Mouse (Mus musculus): ENCODE measurements around the gene Mrpl47.
"Not testable (repeated sequence)": the region's sequence is repeated elsewhere in the genome, so short reads cannot be mapped to it uniquely, and the experiment has no call there.

Mrpl47 gene

GRCm38 (mm10) chr3:32708052-32708367 is 29.4 kb downstream of the Mrpl47 start:
- DNase-seq (ENCODE audit: low spot score) = no peak

GRCm38 (mm10) chr3:32705647-32706348 is 31.6 kb downstream of the Mrpl47 start, which contains the start of gene Actl6a:
Gene Actl6a (plus strand): TSS chr3:32706298.
- DNase-seq (ENCODE audit: low spot score) = not testable (repeated sequence)

GRCm38 (mm10) chr3:32704632-32705031 is 32.8 kb downstream of the Mrpl47 start:
- not testable (repeated sequence) for DNase-seq (ENCODE audit: low spot score)

DNA sequence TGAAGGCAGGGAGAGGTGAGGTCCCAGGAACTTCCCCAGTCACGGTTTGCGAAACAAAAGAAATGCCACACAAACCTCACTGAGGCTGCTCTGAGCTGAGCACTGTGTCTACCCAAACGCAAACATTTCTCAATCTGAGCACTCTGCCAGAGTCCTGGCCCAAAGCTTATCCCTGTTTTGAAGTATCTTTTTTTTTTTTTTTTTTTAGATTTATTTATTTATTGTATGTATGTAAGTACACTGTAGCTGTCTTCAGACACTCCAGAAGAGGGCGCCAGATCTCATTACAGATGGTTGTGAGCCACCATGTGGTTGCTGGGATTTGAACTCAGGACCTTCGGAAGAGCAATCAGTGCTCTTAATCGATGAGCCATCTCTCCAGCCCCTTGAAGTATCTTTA is 33.4 kb downstream of the Mrpl47 start:
- DNase-seq (ENCODE audit: low spot score) = not testable (repeated sequence)

GRCm38 (mm10) chr3:32698228-32698863 is 39.1 kb downstream of the Mrpl47 start:
- DNase-seq (ENCODE audit: low spot score) = peak; percentile 51

GRCm38 (mm10) chr3:32695583-32695980 is 41.8 kb downstream of the Mrpl47 start:
- no peak for DNase-seq (ENCODE audit: low spot score)

DNA sequence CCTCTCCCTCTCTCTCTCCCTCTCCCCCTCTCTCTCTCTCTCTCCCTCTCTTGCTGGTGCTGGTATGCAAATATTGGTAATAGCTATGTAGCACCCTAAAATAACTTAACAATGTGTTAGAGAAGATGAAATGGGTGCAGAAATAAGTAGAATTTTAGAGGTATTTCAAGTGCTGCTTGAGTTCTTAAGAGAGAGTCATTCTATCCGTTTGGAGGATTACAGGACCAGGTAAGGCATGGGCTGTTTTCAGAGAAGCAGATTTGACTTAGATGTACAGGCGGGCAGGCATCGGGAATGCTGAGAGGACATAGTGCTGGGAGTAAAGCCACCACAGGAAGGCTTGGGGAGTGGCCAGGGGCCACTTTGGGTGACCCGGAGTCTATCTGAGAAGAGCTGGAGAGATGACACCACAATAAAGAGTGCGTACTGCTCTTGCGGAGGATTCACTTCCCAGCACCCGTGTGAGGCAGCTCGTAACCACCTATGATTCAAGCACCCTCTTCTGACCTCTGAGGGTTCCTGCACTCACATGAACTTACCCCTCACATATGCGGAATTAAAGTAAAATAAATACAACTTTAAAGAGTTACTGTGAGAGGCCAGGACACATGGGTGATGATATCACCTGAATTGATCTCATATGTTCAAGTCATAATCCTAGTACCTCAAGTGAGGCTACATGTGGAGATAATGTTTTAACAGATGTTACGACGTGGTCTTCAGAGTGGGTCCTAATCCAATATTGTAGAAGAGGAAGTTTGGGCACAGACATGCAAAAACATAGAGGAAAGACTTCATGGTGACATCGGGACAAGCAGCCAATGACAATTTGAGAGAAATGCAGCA is 42.4 kb downstream of the Mrpl47 start:
- no peak for DNase-seq (ENCODE audit: low spot score)

DNA sequence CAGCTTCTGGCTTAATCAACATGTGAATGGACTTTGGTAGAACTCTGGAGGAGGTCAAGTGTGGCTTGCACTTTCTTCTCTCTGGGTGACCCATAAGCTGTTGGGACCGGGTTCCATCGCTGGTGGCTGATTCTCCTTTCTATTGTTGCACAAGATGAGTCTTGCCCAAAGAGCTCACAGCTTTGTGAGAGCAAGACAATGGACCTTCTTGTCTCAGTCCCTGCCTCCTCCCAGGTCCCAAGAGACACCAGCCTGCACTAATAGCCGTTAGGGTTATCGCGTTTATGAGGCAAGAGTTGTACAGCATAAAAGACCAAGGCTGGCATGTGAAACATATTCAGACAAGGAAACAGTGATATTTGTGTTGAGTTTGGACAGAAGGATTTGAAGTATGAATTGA is 43.2 kb downstream of the Mrpl47 start:
- no peak for DNase-seq (ENCODE audit: low spot score)

DNA sequence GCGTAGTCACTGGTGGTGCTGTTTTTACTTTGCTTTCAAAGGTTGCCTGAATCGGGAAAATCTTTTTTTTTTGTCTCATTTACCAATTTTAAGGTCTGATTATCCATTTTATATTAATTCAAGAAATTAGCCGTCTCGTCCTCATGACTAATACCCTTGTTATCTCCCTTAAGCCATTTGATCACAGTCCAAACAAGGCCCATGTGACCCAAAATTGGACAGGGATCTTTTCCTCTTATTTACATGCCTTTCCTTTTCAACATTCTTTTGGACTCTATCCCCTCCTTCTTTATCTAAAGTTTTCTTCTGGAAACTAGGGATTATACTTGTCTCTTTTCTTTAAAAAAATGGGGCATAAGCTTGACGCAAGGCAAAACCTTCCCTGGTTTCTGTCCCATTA is 45.6 kb downstream of the Mrpl47 start:
- no peak for DNase-seq (ENCODE audit: low spot score)

GRCm38 (mm10) chr3:32690901-32691300 is 46.5 kb downstream of the Mrpl47 start:
- no peak for DNase-seq (ENCODE audit: low spot score)

GRCm38 (mm10) chr3:32690008-32690407 is 47.4 kb downstream of the Mrpl47 start:
- no peak for DNase-seq (ENCODE audit: low spot score)

DNA sequence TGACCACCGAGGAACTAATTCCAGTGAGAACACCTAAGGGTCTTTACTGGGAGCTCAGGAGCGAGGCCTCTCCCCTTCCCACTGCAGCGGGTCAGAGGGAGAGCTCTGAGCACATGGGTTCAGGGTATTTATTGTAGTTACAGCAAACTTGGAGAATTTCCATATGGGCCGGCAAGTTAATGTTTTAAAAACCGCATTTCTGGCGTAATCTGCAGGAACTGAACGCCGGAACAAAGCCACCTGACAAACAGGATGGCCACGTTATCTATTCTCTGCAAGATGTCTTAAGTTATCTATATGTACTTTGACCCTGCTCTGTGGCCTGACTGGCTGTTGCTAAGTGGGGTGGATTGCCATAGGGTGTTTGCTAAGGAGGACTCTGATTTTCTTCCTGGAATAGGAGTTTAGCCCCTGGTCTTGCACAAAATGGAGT is 47.8 kb downstream of the Mrpl47 start:
- DNase-seq (ENCODE audit: low spot score) = no peak

- no peak for DNase-seq (ENCODE audit: low spot score)
Observed at GRCm38 (mm10) chr3:32687156-32687555, 50.2 kb downstream of the Mrpl47 start.

DNA sequence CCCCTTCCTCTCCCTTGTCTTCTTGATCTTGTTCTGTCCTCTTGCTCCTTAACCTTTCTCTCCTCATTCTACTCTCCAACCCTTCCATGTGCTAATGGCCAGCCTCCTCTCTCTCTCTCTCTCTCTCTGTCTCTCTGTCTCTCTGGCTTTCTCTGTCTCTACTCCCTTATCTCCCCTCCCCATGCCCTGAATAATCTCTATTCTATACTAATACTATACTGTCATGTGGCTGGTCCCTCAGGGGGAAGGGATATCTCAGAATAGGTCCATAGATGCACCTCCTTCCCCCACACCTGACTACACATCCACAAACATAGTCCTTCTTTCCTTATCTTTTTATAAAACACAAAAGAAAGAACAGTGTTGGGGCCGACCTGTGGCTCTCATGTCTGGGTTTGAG is 50.9 kb downstream of the Mrpl47 start:
- no peak for DNase-seq (ENCODE audit: low spot score)

DNA sequence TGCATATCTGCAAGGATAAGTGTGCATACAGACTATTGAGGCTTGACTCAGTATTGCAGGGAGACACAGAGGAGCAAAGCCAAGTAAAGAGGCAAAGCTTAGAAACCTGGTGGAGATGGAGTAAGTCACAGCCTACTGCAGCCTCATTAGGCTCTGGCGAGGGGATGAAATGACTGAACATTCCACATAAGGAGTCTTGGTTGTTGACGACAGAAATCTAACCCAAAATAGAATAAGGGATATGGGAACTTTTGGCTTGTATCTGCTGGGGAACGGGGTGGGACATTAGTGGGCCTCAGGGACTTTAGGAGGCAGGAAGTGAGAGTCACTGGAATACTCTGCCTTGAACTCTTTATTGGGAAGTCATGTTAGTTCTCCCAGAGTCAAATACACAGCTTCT is 52.8 kb downstream of the Mrpl47 start:
- DNase-seq (ENCODE audit: low spot score) = no peak

DNA sequence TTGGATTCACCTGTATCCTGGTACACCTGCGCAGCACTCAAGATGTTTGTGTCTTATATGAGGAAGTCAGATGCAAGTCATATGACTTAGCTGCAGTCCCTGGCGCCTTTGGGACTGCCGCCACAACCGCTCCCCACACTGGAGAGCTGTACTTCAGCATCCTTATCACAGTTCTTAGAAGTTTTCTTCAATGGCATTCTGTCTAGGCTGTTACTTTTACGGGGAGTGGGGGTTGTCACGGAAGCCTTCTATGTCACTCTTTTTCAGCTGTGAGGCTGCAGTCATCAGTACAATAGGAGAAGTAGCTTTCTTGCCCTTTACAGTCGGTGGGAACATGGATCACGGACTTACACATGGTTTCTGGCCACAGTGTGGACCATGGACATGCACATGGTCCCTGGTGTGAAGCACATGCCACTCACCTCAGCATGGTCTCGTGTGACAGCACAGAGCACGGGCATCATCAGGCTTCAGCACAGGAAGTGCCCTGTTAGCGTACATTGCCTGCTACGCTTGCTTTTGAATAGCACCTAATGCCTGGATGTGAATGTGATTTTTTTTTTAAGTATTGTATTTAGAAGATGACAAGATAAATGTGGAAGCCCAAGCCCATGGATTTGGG is 54.4 kb downstream of the Mrpl47 start:
- no peak for DNase-seq (ENCODE audit: low spot score)

- DNase-seq (ENCODE audit: low spot score) = no peak
Observed at GRCm38 (mm10) chr3:32676393-32676792, 61.0 kb downstream of the Mrpl47 start.

Measured in urinary bladder, postnatal 10 days (tissue).